Mouse (Mus musculus) CH12.LX (cell line): ENCODE measurements at regions not wholly inside any gene's neighbourhood (a gene's known extent, or its start where the extent isn't known, plus 50 kb on each side); places are given as distances from the start of the nearest gene placed in this dataset.

Source experiments
- CHD1 ChIP-seq: IDR thresholded peaks from 2 replicates; pipeline ENCODE4 v1.6.1; 2012; ENCODE audit warnings: low read depth, low read length, improper control_type of control experiment, inconsistent platforms
- CHD2 ChIP-seq: IDR thresholded peaks from 2 replicates; pipeline ENCODE4 v1.6.1; 2011; ENCODE audit warnings: low read length, improper control_type of control experiment
- CTCF ChIP-seq, 2 experiments: IDR thresholded peaks in 1 of 2; conservative IDR thresholded peaks in 1 of 2; 2 replicates each; pipeline ENCODE4 v1.5.1; 2011 to 2012; ENCODE audit warnings: low read depth in 2 of 2, low read length in 2 of 2, improper control_type of control experiment in 1 of 2, inconsistent platforms in 1 of 2, mild to moderate bottlenecking in 1 of 2, moderate library complexity in 1 of 2
- ELF1 ChIP-seq: IDR thresholded peaks from 2 replicates; pipeline ENCODE4 v1.6.1; 2014; ENCODE audit warnings: low read depth, mild to moderate bottlenecking, inconsistent platforms, low read length, improper control_type of control experiment
- HCFC1 ChIP-seq: IDR thresholded peaks from 2 replicates; pipeline ENCODE4 v1.6.1; 2012; ENCODE audit warnings: low read depth, mild to moderate bottlenecking, inconsistent platforms, low read length, improper control_type of control experiment
- NRF1 ChIP-seq: IDR thresholded peaks from 2 replicates; pipeline ENCODE4 v1.6.1; 2014; ENCODE audit warnings: low read depth, mild to moderate bottlenecking, inconsistent platforms, low read length, improper control_type of control experiment, moderate library complexity
- POLR2A ChIP-seq: IDR thresholded peaks from 2 replicates; pipeline ENCODE4 v1.6.1; 2011; ENCODE audit warnings: low read depth, mild to moderate bottlenecking, improper control_type of control experiment, low read length
- POLR2AphosphoS2 ChIP-seq: IDR thresholded peaks from 2 replicates; pipeline ENCODE4 v1.6.1; 2011; ENCODE audit warnings: low read depth, low read length, improper control_type of control experiment
- SIN3A ChIP-seq: IDR thresholded peaks from 2 replicates; pipeline ENCODE4 v1.6.1; 2012; ENCODE audit warnings: low read length, improper control_type of control experiment, inconsistent platforms
- UBTF ChIP-seq: IDR thresholded peaks from 2 replicates; pipeline ENCODE4 v1.6.1; 2012; ENCODE audit warnings: low read depth, mild to moderate bottlenecking, inconsistent platforms, low read length, improper control_type of control experiment, moderate library complexity
- USF1 ChIP-seq: IDR thresholded peaks from 2 replicates; pipeline ENCODE4 v1.6.1; 2014; ENCODE audit warnings: low read depth, mild to moderate bottlenecking, inconsistent platforms, low read length, improper control_type of control experiment
- USF2 ChIP-seq: conservative IDR thresholded peaks from 2 replicates; pipeline ENCODE4 v1.6.1; 2011; ENCODE audit warnings: low read depth, low read length, improper control_type of control experiment

DNA sequence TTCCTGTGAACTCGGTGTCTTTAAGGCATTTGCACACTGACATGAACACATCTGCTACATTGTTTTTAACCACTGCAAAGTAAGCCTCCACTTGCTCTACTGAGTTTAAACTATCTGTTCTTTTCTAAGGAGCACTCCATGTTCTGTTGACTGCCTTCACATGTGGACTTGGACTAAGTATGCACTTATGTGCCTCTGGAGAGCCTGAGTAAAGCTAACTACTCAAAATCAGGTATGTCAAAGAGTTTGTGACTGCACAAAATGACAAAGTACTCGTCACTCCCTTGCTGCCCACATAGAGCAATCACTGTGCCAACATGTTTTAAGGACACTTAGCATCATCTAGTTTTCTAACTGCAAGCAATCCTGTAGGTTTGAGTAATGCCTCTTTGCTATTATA, 92.2 kb upstream of the Npy2r start:
- TF ChIP-seq POLR2AphosphoS2: no peak
- no peak for TF ChIP-seq USF1
- no peak for TF ChIP-seq CTCF (conservative IDR thresholded peaks at IDR 0.05 in 1 of 2, IDR thresholded peaks at IDR 0.05 in 1 of 2; ENCODE audit: low read depth in 2 of 2, low read length in 2 of 2)
- no peak for TF ChIP-seq USF2
- no peak for TF ChIP-seq CHD2
- TF ChIP-seq POLR2A: no peak
- no peak for TF ChIP-seq HCFC1
- no peak for TF ChIP-seq UBTF
- TF ChIP-seq CHD1: no peak
- no peak for TF ChIP-seq ELF1
- no peak for TF ChIP-seq NRF1
- no peak for TF ChIP-seq SIN3A
